Comparison of ENCODE assay signal across 8 mouse cellular contexts in genomic region chr3:65441586-65442111, GRCm38 (mm10). TPM values are rescaled to one million over a fixed set of nuclear protein-coding genes. Genes with fewer than 3 reads are reported as not detected.
DNase-seq lines count a peak whose midpoint lies in the region; ATAC-seq and TF ChIP-seq lines count a peak whose summit lies in the region.

No protein-coding gene starts in this region.

- H3K4me3 ChIP-seq in embryonic facial prominence, embryonic 13.5 days = no peak overlapping the region
- no peak overlapping the region for H3K4me3 ChIP-seq in heart, embryonic 13.5 days
- no peak overlapping the region for H3K4me3 ChIP-seq in limb, embryonic 14.5 days (replicated peaks; ENCODE audit: low read length)
- peak overlapping the region; percentile 3; the same call in 1 of the 2 replicates for H3K4me3 ChIP-seq in olfactory bulb, adult 2 months (ENCODE audit: insufficient read depth, low read depth, low read length)
- no peak overlapping the region for H3K4me3 ChIP-seq in liver, postnatal 0 days (ENCODE audit: low read depth, low read length)

- no peak for TF ChIP-seq POLR2A in limb, embryonic 14.5 days (IDR thresholded peaks at IDR 0.05; ENCODE audit: borderline replicate concordance, extremely low read depth, insufficient read depth, insufficient read length)
- no peak for TF ChIP-seq POLR2A in olfactory bulb, adult 2 months (IDR thresholded peaks at IDR 0.05; ENCODE audit: insufficient read depth, low read depth, low read length)

- no peaks in the 10 kb centered on the region for H3K9me3 ChIP-seq in embryonic facial prominence, embryonic 13.5 days
- H3K9me3 ChIP-seq in heart, embryonic 13.5 days = no peaks in the 10 kb centered on the region
- H3K9me3 ChIP-seq in limb, embryonic 14.5 days (ENCODE audit: control insufficient read depth, low read length) = no peaks in the 10 kb centered on the region
- H3K9me3 ChIP-seq in liver, postnatal 0 days (ENCODE audit: low read length) = no peaks in the 10 kb centered on the region

- H3K36me3 ChIP-seq in embryonic facial prominence, embryonic 13.5 days = no peaks in the 10 kb centered on the region
- H3K36me3 ChIP-seq in heart, embryonic 13.5 days = no peaks in the 10 kb centered on the region
- H3K36me3 ChIP-seq in limb, embryonic 14.5 days (ENCODE audit: control insufficient read depth, insufficient read depth, low read length) = no peaks in the 10 kb centered on the region
- H3K36me3 ChIP-seq in liver, postnatal 0 days (replicated peaks; ENCODE audit: insufficient read depth, low read length) = no peaks in the 10 kb centered on the region

- TF ChIP-seq CTCF in olfactory bulb, adult 2 months (IDR thresholded peaks at IDR 0.05; ENCODE audit: insufficient read depth, low read depth, low read length) = no peak
- TF ChIP-seq CTCF in liver, postnatal 0 days (IDR thresholded peaks at IDR 0.05; ENCODE audit: low read depth) = no peak

- DNase-seq in embryo, embryonic 11 days = peak; percentile 40
- no peak for DNase-seq in embryo, embryonic 9.5 days (ENCODE audit: extremely low spot score)
- DNase-seq in kidney, postnatal 10 days = peak; percentile 36
- peak; percentile 67 for DNase-seq in limb, embryonic 14.5 days (ENCODE audit: low spot score)
- no peak for DNase-seq in liver, postnatal 0 days

- peaks cover 28% of the 10 kb centered on the region for H3K4me1 ChIP-seq in embryonic facial prominence, embryonic 13.5 days
- peaks cover 25% of the 10 kb centered on the region for H3K4me1 ChIP-seq in heart, embryonic 13.5 days
- H3K4me1 ChIP-seq in limb, embryonic 14.5 days (ENCODE audit: control insufficient read depth, insufficient read depth, low read length) = peaks cover 13% of the 10 kb centered on the region
- H3K4me1 ChIP-seq in olfactory bulb, adult 2 months (ENCODE audit: control insufficient read depth, insufficient read depth, low read length) = peaks cover 12% of the 10 kb centered on the region
- H3K4me1 ChIP-seq in liver, postnatal 0 days (ENCODE audit: insufficient read depth) = no peaks in the 10 kb centered on the region

- 0 out of 2 replicates have a peak overlapping the region, but pooled peaks have one; percentile 36 for H3K9ac ChIP-seq in embryonic facial prominence, embryonic 13.5 days
- H3K9ac ChIP-seq in heart, embryonic 13.5 days = no peak overlapping the region
- H3K9ac ChIP-seq in limb, embryonic 14.5 days (ENCODE audit: low read depth, low read length, severe bottlenecking) = no peak overlapping the region
- no peak overlapping the region for H3K9ac ChIP-seq in liver, postnatal 0 days (replicated peaks)

- peak overlapping the region; percentile 85 for H3K27ac ChIP-seq in embryonic facial prominence, embryonic 13.5 days
- peak overlapping the region; percentile 29; the same call in 1 of the 2 replicates for H3K27ac ChIP-seq in heart, embryonic 13.5 days (replicated peaks)
- peak overlapping the region; percentile 66 for H3K27ac ChIP-seq in limb, embryonic 14.5 days (replicated peaks; ENCODE audit: low read depth, low read length)
- H3K27ac ChIP-seq in olfactory bulb, adult 2 months (ENCODE audit: insufficient read depth, low read depth, low read length) = peak overlapping the region; percentile 82
- no peak overlapping the region for H3K27ac ChIP-seq in liver, postnatal 0 days (ENCODE audit: low read depth)

- peak; percentile 20; the same call in 1 of the 2 replicates for ATAC-seq in embryonic facial prominence, embryonic 13.5 days (ENCODE audit: insufficient number of reproducible peaks, insufficient read depth, low FRiP score, low TSS enrichment, low read depth)
- no peak for ATAC-seq in heart, embryonic 13.5 days (ENCODE audit: extremely low read depth, insufficient number of reproducible peaks, low FRiP score, low TSS enrichment)
- ATAC-seq in limb, embryonic 14.5 days (ENCODE audit: low FRiP score, low read depth) = peak; percentile 50
- ATAC-seq in liver, postnatal 0 days = no peak

- 13% methylated on average over 8 of the region's 8 CpGs for WGBS in embryonic facial prominence, embryonic 13.5 days
- WGBS in heart, embryonic 13.5 days = 55% methylated on average over 8 of the region's 8 CpGs
- 23% methylated on average over 8 of the region's 8 CpGs for WGBS in limb, embryonic 14.5 days
- 26% methylated on average over 8 of the region's 8 CpGs for WGBS in olfactory bulb, adult 2 months
- 69% methylated on average over 8 of the region's 8 CpGs for WGBS in liver, postnatal 0 days (ENCODE audit: insufficient replicate concordance)

- no peak for TF ChIP-seq EP300 in liver, postnatal 0 days (IDR thresholded peaks at IDR 0.05; ENCODE audit: low read depth)

- peak overlapping the region; percentile 46 for H3K4me2 ChIP-seq in embryonic facial prominence, embryonic 13.5 days
- peak overlapping the region; percentile 29; the same call in 1 of the 2 replicates for H3K4me2 ChIP-seq in heart, embryonic 13.5 days
- H3K4me2 ChIP-seq in limb, embryonic 14.5 days (replicated peaks; ENCODE audit: low read depth, low read length, severe bottlenecking) = peak overlapping the region; percentile 31
- no peak overlapping the region for H3K4me2 ChIP-seq in liver, postnatal 0 days (ENCODE audit: low read depth, low read length)

- H3K27me3 ChIP-seq in embryonic facial prominence, embryonic 13.5 days = no peaks in the 10 kb centered on the region
- H3K27me3 ChIP-seq in heart, embryonic 13.5 days (replicated peaks) = no peaks in the 10 kb centered on the region
- H3K27me3 ChIP-seq in limb, embryonic 14.5 days (ENCODE audit: control insufficient read depth, insufficient read depth, low read length) = no peaks in the 10 kb centered on the region
- no peaks in the 10 kb centered on the region for H3K27me3 ChIP-seq in liver, postnatal 0 days (ENCODE audit: insufficient read depth, low read length)

RNA-seq across cellular contexts. Expression of gene Ssr3, which starts 49.2 kb away (rescaled TPM):
- polyA plus RNA-seq in embryonic facial prominence, embryonic 13.5 days (2015; fragmentation: Nextera tagmentation; extraction: Ambion mirVana) = 249 and 254 TPM in 2 replicates
- polyA plus RNA-seq in heart, embryonic 13.5 days (2015; fragmentation: Nextera tagmentation; extraction: Ambion mirVana) = 200 and 212 TPM in 2 replicates
- polyA plus RNA-seq in limb, embryonic 14.5 days (2012; rRNA removed) = 214 and 225 TPM in 2 replicates
- 302 and 320 TPM in 2 replicates for polyA plus RNA-seq in limb, embryonic 14.5 days (2014; fragmentation: Nextera tagmentation; extraction: Ambion mirVana)
- polyA plus RNA-seq in olfactory bulb, adult 2 months (2012; ENCODE audit: insufficient read depth, insufficient read length, low replicate concordance, missing spikeins) = 294 TPM in 1 of 2 replicates, not detected in the other
- polyA plus RNA-seq in liver, postnatal 0 days (2015; fragmentation: Nextera tagmentation; extraction: Ambion mirVana) = 83.6 and 89.5 TPM in 2 replicates

Comparison
In these comparisons a context has a peak if more than half of its experiments do, and no peak if none do; other contexts are left out.
1. DNase-seq: peak in embryo, embryonic 11 days (single experiment), kidney, postnatal 10 days (single experiment) and limb, embryonic 14.5 days (single experiment); none in embryo, embryonic 9.5 days (single experiment) and liver, postnatal 0 days (single experiment).
2. ATAC-seq: peak in embryonic facial prominence, embryonic 13.5 days (single experiment) and limb, embryonic 14.5 days (single experiment); none in heart, embryonic 13.5 days (single experiment) and liver, postnatal 0 days (single experiment).